Mouse (Mus musculus): ENCODE results near the gene Gsto2. TPM values are rescaled to one million over a fixed set of nuclear protein-coding genes. Genes with fewer than 3 reads are reported as not detected.

The Gsto2 gene
- polyA plus RNA-seq, 1 experiment from 2014 or later, result 0.67 TPM

- H3K27me3 ChIP-seq (replicated peaks; ENCODE audit: control insufficient read depth, insufficient read depth, low read length), result no peaks in the 10 kb centered on the region
- no peak overlapping the region for H3K4me3 ChIP-seq (ENCODE audit: low read depth, low read length)
- no peak for DNase-seq (ENCODE audit: low spot score)
- no peaks in the 10 kb centered on the region for H3K9me3 ChIP-seq (ENCODE audit: control insufficient read depth, low read length)
- no peak overlapping the region for H3K4me2 ChIP-seq
- 80% methylated on average over 4 of the region's 4 CpGs for WGBS
- H3K36me3 ChIP-seq (ENCODE audit: control insufficient read depth, insufficient read depth, low read length), result no peaks in the 10 kb centered on the region; the same call in 1 of the 2 replicates
- H3K4me1 ChIP-seq (replicated peaks; ENCODE audit: control insufficient read depth, insufficient read depth, low read length), result peaks cover 20% of the 10 kb centered on the region
- ATAC-seq (replicated peaks; ENCODE audit: low FRiP score), result no peak
- H3K9ac ChIP-seq (ENCODE audit: low read depth, low read length), result no peak overlapping the region
- no peak overlapping the region for H3K27ac ChIP-seq (ENCODE audit: low read depth, low read length)
These were observed 49.9 kb downstream of the Gsto2 start for GRCm38 (mm10) chr19:47915251-47915650.

- Histone ChIP-seq H3K27ac (ENCODE audit: low read depth, low read length) (no peak overlapping the region), H3K36me3 (ENCODE audit: control insufficient read depth, insufficient read depth, low read length) (no peaks in the 10 kb centered on the region; the same call in 1 of the 2 replicates), H3K27me3 (replicated peaks; ENCODE audit: control insufficient read depth, insufficient read depth, low read length) (no peaks in the 10 kb centered on the region), H3K9ac (ENCODE audit: low read depth, low read length) (no peak overlapping the region), H3K4me3 (ENCODE audit: low read depth, low read length) (no peak overlapping the region), H3K4me2 (peak overlapping the region; percentile 79), H3K4me1 (replicated peaks; ENCODE audit: control insufficient read depth, insufficient read depth, low read length) (peaks cover 13% of the 10 kb centered on the region), H3K9me3 (ENCODE audit: control insufficient read depth, low read length) (no peaks in the 10 kb centered on the region)
- no peak for ATAC-seq (replicated peaks; ENCODE audit: low FRiP score)
- 56% methylated on average over 4 of the region's 4 CpGs for WGBS
- no peak for DNase-seq (ENCODE audit: low spot score)
These were observed 52.1 kb downstream of the Gsto2 start for GRCm38 (mm10) chr19:47917396-47917795.

DNA sequence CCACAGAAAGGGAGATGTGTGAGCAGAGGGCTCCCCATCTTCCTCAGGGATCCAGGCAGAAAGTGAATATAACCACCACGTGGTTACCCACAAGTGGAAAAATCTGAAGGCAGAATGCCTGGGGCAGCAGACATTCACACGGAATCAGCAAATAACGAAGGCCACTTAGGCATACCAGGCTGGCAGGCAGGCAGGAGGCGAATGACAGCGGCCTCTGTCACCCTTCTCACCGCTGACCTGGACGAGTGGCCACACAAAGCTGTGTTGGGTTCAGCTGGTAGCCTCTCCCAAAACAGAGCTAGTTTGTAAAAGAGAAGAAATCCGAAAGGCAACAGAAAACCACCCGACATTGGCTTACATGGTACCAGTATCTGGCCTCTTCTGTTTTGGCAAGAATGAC, 52.7 kb downstream of the Gsto2 start:
- Histone ChIP-seq H3K27ac (ENCODE audit: low read depth, low read length) (no peak overlapping the region), H3K4me3 (ENCODE audit: low read depth, low read length) (peak overlapping the region; percentile 84), H3K27me3 (replicated peaks; ENCODE audit: control insufficient read depth, insufficient read depth, low read length) (no peaks in the 10 kb centered on the region), H3K9ac (ENCODE audit: low read depth, low read length) (peak overlapping the region; percentile 83), H3K9me3 (ENCODE audit: control insufficient read depth, low read length) (no peaks in the 10 kb centered on the region), H3K36me3 (ENCODE audit: control insufficient read depth, insufficient read depth, low read length) (no peaks in the 10 kb centered on the region; the same call in 1 of the 2 replicates), H3K4me1 (replicated peaks; ENCODE audit: control insufficient read depth, insufficient read depth, low read length) (peaks cover 13% of the 10 kb centered on the region), H3K4me2 (peak overlapping the region; percentile 79)
- ATAC-seq (replicated peaks; ENCODE audit: low FRiP score) (no peak), DNase-seq (ENCODE audit: low spot score) (no peak)
- 27% methylated on average over 9 of the region's 9 CpGs for WGBS

DNA sequence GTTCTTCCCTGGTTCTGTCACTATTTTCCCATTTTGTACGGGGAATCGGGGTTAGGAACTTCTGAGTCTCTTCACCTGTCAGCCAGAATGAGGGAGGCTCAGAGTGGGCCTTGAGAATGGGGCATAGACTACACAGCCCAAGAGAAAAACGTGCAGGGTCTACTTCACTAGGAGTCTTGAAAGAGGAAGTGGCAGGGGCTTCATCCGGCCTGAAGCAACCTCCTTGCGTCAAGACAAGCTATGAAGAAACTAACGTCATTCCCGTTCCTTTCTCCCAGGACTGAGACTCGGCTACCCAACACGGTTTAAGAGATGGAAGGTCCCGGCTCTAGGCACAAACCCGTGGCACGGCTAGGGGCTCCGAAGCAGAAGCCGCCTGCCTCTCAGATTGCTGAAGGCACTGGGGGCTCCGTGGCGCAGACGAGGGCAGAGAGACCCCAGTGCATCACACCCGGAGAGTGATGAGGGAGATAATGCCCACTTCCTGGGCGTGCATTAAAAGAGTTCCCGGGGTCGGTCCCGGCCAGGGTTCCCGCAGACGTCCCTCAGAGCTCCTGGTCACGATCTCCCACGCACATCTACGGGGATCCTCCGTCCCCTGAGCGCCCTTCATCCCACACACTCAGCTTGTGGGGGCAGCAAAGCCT, 53.2 kb downstream of the Gsto2 start:
- no peaks in the 10 kb centered on the region for H3K27me3 ChIP-seq (replicated peaks; ENCODE audit: control insufficient read depth, insufficient read depth, low read length)
- peak overlapping the region; percentile 83 for H3K9ac ChIP-seq (ENCODE audit: low read depth, low read length)
- H3K36me3 ChIP-seq (ENCODE audit: control insufficient read depth, insufficient read depth, low read length), result no peaks in the 10 kb centered on the region; the same call in 1 of the 2 replicates
- under 1% methylated on average over 29 of the region's 29 CpGs for WGBS
- no peaks in the 10 kb centered on the region for H3K9me3 ChIP-seq (ENCODE audit: control insufficient read depth, low read length)
- peak overlapping the region; percentile 80 for H3K27ac ChIP-seq (ENCODE audit: low read depth, low read length)
- DNase-seq (ENCODE audit: low spot score), result peak; percentile 50
- peak overlapping the region; percentile 84 for H3K4me3 ChIP-seq (ENCODE audit: low read depth, low read length)
- ATAC-seq (replicated peaks; ENCODE audit: low FRiP score), result peak; percentile 51
- peaks cover 13% of the 10 kb centered on the region for H3K4me1 ChIP-seq (replicated peaks; ENCODE audit: control insufficient read depth, insufficient read depth, low read length)
- H3K4me2 ChIP-seq, result peak overlapping the region; percentile 79

- Histone ChIP-seq H3K4me2 (peak within 1 kb of the TSS; percentile 79), H3K9ac (ENCODE audit: low read depth, low read length) (peak within 1 kb of the TSS; percentile 83), H3K36me3 (ENCODE audit: control insufficient read depth, insufficient read depth, low read length) (no peaks in the 10 kb centered on the region), H3K9me3 (ENCODE audit: control insufficient read depth, low read length) (no peaks in the 10 kb centered on the region), H3K4me3 (ENCODE audit: low read depth, low read length) (peak within 1 kb of the TSS; percentile 84), H3K27ac (ENCODE audit: low read depth, low read length) (peak within 1 kb of the TSS; percentile 80), H3K27me3 (replicated peaks; ENCODE audit: control insufficient read depth, insufficient read depth, low read length) (no peaks in the 10 kb centered on the region), H3K4me1 (replicated peaks; ENCODE audit: control insufficient read depth, insufficient read depth, low read length) (peaks cover 13% of the 10 kb centered on the region)
- DNase-seq (ENCODE audit: low spot score), result peak; percentile 89
- peak; percentile 86 for ATAC-seq (replicated peaks; ENCODE audit: low FRiP score)
- WGBS, result under 1% methylated on average over 48 of the region's 48 CpGs
These were observed 54.0 kb downstream of the Gsto2 start, which contains the start of the genes Cfap43 and Itprip for GRCm38 (mm10) chr19:47919126-47919965. Gene Cfap43 (minus strand): TSS chr19:47919287. Gene Itprip (minus strand): TSS chr19:47919299.

GRCm38 (mm10) chr19:47919966-47920375, 54.6 kb downstream of the Gsto2 start:
- Histone ChIP-seq H3K27ac (ENCODE audit: low read depth, low read length) (peak overlapping the region; percentile 80), H3K9ac (ENCODE audit: low read depth, low read length) (peak overlapping the region; percentile 83), H3K4me3 (ENCODE audit: low read depth, low read length) (peak overlapping the region; percentile 84), H3K9me3 (ENCODE audit: control insufficient read depth, low read length) (no peaks in the 10 kb centered on the region), H3K27me3 (replicated peaks; ENCODE audit: control insufficient read depth, insufficient read depth, low read length) (no peaks in the 10 kb centered on the region), H3K36me3 (ENCODE audit: control insufficient read depth, insufficient read depth, low read length) (no peaks in the 10 kb centered on the region), H3K4me1 (replicated peaks; ENCODE audit: control insufficient read depth, insufficient read depth, low read length) (peaks cover 13% of the 10 kb centered on the region), H3K4me2 (peak overlapping the region; percentile 79)
- peak; percentile 7; the same call in 1 of the 2 replicates for ATAC-seq (replicated peaks; ENCODE audit: low FRiP score)
- 6% methylated on average over 8 of the region's 8 CpGs for WGBS
- DNase-seq (ENCODE audit: low spot score), result no peak

DNA sequence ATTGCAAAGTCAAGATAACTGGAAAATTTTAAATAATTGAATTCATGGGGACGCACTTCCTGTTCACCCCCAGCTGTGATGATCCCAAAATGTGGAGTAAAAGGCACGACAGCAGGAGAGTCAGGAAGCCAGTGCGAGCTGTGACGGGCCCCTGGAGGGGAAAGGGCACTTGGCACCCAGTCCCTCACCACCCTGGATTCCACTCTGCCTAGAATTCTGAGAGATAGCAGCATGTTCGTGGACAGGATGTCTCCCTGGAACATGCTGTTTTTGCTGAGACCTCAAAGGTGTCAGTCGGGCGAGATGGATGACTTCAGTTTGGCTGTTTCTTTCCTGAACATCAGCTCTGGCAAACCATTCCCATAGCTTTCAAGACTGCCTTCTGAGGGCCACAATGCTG, 60.5 kb downstream of the Gsto2 start:
- Histone ChIP-seq H3K27ac (ENCODE audit: low read depth, low read length) (no peak overlapping the region), H3K4me2 (no peak overlapping the region), H3K4me3 (ENCODE audit: low read depth, low read length) (no peak overlapping the region), H3K9me3 (ENCODE audit: control insufficient read depth, low read length) (no peaks in the 10 kb centered on the region), H3K27me3 (replicated peaks; ENCODE audit: control insufficient read depth, insufficient read depth, low read length) (no peaks in the 10 kb centered on the region), H3K9ac (ENCODE audit: low read depth, low read length) (no peak overlapping the region), H3K4me1 (replicated peaks; ENCODE audit: control insufficient read depth, insufficient read depth, low read length) (no peaks in the 10 kb centered on the region), H3K36me3 (ENCODE audit: control insufficient read depth, insufficient read depth, low read length) (no peaks in the 10 kb centered on the region)
- WGBS, result 62% methylated on average over 7 of the region's 7 CpGs
- DNase-seq (ENCODE audit: low spot score) (no peak), ATAC-seq (replicated peaks; ENCODE audit: low FRiP score) (no peak)

- Histone ChIP-seq H3K27ac (ENCODE audit: low read depth, low read length) (no peak overlapping the region), H3K9me3 (ENCODE audit: control insufficient read depth, low read length) (no peaks in the 10 kb centered on the region), H3K9ac (ENCODE audit: low read depth, low read length) (no peak overlapping the region), H3K4me1 (replicated peaks; ENCODE audit: control insufficient read depth, insufficient read depth, low read length) (no peaks in the 10 kb centered on the region), H3K36me3 (ENCODE audit: control insufficient read depth, insufficient read depth, low read length) (no peaks in the 10 kb centered on the region), H3K27me3 (replicated peaks; ENCODE audit: control insufficient read depth, insufficient read depth, low read length) (no peaks in the 10 kb centered on the region), H3K4me2 (no peak overlapping the region), H3K4me3 (ENCODE audit: low read depth, low read length) (no peak overlapping the region)
- WGBS, result 83% methylated on average over 2 of the region's 2 CpGs
- DNase-seq (ENCODE audit: low spot score) (no peak), ATAC-seq (replicated peaks; ENCODE audit: low FRiP score) (no peak)
These were observed 61.7 kb downstream of the Gsto2 start for GRCm38 (mm10) chr19:47927032-47927431.
